Mouse (Mus musculus): ENCODE measurements around the gene Bicc1.

Gene Bicc1

DNA sequence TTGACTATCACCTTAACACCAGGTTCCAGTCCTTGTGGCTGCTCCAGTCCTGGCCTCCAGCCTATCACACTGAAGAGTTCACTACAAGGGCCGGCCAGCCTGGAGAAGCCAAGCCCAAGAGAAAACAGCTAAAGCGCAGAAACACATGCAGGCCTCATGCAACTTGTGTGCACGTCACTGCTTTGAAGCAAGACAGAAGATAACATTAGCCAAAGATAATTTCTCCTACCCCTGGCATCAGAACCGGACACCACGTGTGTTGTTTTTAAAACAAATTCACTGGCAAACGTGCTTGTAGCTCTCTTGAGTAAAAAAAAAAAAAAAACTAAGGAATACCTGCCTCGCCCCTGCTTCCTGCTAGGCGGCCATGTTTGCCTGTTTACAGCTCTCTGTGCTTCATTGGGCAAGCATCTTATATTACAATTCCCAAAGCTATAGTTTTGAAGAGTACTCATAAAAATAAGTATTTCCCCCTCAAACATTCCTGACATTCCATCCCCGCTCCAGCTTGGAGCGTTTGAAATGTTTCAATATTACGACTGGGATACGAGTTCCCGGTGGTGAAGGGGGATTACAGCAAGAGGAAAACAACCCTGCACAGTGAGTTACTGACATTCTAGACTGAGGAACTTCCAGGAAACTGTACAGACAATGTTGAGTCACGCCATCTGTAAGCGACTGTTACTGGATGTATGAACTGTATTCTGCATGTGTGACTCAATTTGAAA, 40.2 kb downstream of the Bicc1 start:
- no peak for TF ChIP-seq GATA4 (IDR thresholded peaks at IDR 0.05; ENCODE audit: insufficient replicate concordance, low read length)

DNA sequence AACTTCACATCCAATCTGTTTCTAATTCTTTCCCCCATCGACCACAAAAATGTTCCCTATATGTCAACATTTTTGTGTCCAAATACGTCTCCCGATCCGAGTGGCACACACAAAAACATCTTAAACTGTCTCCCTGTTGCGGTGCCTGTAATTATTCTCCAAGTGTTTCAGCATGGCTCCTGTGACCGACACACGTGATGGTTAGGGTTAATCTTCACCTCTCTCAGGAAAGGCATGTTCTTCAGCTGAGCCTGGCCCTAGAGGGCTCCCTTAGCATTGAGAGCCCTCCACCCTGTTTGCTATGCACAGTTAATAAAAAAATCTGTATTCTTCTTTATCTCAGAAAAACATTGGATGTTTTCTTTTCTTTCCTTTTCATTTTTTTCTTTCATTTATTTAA, 41.7 kb downstream of the Bicc1 start:
- TF ChIP-seq GATA4 (IDR thresholded peaks at IDR 0.05; ENCODE audit: insufficient replicate concordance, low read length): no peak

DNA sequence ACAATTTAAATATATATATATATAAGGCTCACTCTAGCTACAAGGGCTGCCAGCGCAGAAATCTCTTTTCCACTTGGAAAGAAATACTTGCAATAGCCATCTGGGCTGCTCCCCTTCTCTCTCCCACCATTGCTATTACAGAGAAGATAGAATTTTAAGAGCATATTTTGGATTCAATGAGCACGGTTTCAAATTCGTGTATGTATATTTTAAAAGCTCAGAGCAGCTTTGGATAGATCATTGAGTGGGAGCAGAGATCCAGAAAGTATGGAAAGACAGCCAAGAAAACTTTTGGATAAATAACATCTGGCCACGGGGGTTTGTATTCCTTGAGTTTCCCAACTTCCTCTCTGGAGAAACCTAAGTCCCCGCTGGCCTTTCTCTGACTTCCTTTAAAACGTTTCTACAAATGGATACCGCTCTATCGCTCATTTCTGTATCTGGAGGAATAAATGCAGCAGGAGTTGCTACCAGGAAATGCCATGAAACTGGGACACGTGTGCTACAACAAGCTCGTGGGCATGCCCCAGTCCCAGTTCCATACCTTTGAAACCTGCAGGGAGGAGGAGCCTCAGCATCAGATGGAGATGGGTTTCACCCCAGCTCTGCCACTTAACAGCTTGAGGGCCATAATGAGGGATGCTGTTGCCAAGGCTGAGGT, 45.1 kb downstream of the Bicc1 start:
- no peak for TF ChIP-seq GATA4 (IDR thresholded peaks at IDR 0.05; ENCODE audit: insufficient replicate concordance, low read length)

DNA sequence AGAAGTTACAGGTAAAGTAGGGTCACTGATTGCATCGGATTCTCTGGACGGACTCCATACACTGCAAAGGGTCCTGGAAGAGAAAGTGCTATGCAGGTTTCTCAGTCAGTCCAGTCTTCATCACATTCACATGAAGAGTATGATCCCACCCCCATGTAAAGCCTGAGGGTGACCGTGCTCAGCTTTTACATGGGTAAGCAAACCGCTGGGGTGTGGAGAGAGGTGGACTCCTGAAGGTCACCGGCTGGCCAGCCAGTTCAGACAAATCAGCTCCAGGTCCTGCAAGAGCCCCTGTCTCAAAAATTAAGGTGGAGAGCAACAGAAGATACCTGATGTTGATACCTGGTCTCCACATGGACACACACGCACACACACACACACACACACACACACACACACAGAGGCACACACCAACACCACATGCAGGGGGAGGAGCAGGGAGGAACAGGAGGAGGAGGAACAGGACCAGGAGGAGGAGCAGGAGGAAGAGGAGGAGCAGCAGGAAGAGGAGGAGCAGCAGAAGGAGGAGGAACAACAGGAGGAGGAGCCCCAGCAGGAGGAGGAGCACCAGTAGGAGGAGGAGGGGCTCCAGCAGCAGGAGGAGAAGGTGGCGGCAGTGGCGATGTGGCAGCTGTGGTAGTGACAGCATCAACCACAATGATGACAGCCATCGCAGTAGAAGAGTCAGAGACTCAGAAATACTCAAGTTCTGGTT, 52.9 kb downstream of the Bicc1 start:
- TF ChIP-seq GATA4 (IDR thresholded peaks at IDR 0.05; ENCODE audit: insufficient replicate concordance, low read length): no peak

DNA sequence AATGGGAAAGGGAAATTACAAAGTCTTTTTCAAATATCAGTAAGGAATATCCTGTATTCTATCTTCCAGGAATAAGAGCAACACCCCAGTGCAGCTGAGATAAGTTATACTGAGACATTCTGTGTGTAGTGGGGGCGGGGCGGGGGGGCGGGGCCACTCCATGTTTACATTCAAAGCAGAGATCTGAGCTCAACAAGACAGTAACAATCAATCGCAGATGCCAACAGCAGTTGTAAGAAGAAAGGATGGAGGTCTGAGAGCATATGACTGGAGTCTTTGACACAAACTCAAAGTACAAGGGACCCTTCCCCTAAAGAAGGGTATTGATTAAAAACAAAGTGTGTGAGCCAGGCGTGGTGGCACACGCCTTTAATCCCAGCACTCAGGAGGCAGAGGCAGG, 54.7 kb downstream of the Bicc1 start:
- TF ChIP-seq GATA4 (IDR thresholded peaks at IDR 0.05; ENCODE audit: insufficient replicate concordance, low read length): no peak

DNA sequence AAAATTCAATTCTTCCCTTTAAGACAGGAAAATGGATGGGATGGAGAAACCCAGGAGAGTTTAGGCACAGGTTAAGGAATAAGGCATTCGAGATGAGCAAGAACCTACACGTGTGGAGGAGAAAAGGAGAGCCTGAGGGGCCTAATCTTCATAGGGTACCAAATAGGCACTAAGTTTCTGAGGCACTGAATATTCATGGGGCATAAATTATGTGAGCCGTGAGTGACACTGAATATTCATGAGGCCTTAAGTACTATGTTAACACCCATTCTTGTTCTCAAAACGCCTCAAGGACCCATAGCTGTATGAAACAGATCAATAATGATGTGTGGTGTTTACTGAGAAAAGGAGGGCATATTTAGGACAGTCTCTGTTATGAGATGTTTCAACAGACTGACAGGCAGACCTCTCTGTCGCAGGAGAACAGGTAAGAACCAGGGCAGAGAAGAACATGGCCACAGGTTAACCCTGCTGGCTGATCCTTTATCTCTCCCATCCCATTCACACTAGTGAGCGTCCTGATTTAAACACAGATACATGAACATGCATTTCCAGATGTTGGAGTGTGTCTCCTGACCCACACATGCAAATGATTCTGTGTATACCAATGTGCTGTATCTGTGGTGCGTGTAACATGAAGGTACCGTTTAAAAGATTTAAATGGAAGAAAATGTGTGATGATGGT, 58.5 kb downstream of the Bicc1 start:
- no peak for TF ChIP-seq GATA4 (IDR thresholded peaks at IDR 0.05; ENCODE audit: insufficient replicate concordance, low read length)

DNA sequence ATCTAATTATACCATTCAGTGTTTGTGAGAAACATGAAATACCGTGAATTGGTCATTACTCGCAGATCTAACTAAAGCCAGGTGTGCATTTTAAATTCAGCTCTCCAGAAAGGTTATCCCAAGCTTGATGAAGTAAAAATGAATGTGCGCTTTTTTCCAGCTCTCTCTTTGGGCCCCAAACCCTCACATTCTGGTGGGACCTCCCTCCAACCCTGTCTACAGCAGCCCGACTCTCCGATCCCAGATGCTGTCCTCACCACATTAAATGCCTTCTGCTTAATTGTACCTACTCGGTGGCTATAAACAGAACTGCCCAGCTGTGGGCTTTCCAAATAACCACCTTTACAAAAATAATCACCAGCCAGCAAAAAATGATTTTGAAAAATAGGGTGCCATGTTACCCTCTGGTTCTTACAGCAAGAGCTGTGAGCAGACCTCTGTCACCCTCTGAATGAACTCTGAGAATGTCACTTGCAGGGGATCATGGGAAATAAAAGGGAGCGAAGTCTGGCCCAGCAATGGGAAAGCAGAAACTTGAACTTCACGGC, 64.7 kb downstream of the Bicc1 start:
- TF ChIP-seq GATA4 (IDR thresholded peaks at IDR 0.05; ENCODE audit: insufficient replicate concordance, low read length): no peak

DNA sequence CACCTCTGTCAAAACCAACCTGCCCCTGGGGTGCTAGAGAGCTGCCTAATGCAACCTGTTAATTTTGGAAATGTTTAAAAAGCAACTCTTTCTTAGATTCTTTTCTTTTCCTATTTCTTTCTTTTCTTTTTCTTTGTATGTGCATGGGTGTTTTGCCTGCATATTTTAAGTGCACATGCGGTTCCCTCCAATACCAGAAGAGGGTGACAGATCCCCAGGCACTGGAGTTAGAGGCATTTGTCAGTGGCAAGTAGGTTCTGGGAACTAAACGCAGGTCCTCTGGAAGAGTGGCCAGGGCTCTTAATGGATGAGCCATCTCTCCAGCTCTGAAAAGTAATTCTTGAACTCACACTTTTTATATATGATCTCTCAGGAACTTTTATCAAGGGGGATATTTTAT, 66.2 kb downstream of the Bicc1 start:
- TF ChIP-seq GATA4 (IDR thresholded peaks at IDR 0.05; ENCODE audit: insufficient replicate concordance, low read length): no peak

DNA sequence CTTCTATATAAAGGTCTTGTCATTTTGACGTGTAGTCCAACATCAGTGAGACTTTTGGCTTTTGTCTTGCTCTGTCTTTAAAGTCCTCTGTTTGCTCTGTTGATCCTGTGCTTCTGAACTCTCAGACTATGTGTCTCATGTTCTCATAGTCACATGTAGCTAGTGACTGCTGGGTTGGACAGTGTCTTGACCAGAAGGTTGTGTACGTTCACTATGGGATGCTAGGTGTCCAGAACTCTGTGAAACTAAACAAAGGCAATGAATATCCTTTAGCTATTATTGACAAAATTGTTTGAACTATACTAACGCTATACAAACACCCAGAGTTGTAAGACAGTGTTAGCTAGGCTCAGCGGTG, 72.2 kb downstream of the Bicc1 start:
- no peak for TF ChIP-seq GATA4 (IDR thresholded peaks at IDR 0.05; ENCODE audit: insufficient replicate concordance, low read length)

DNA sequence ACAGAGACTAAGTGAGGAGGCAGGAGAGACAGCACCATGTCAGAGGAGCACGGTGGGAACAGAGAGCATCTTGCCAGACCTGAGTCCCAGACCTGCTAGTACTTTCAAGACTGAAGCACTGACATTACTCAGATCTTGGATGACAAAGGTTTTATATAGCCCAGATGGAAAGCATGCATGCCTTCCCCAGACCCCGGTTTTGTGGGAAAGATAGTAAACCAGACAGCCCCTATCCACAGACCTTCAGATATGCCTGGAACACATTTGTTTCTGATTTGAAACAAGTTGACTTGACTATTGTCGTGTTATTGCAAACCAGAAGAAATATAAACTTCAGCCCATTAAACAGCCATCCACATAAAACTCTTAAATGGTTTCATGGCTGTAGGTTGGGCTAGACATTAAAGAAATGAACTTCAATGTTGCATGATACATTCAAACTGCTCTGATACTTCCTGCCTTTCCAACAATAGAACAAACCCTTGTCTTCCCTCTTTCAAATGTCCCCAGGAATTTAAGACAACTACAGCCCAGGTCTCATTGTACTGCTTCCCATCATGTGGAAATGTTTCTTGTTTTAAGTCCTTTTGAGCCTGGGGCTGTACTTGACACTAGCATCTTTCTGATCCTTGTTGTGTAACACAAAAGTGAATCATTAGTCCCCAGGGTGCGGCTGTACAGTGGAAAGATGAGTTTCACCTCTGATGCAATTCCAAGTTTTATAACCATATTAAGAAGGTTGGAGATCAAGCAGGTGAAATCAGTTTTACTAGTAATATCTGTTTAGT, 72.7 kb downstream of the Bicc1 start:
- TF ChIP-seq GATA4 (IDR thresholded peaks at IDR 0.05; ENCODE audit: insufficient replicate concordance, low read length): no peak

DNA sequence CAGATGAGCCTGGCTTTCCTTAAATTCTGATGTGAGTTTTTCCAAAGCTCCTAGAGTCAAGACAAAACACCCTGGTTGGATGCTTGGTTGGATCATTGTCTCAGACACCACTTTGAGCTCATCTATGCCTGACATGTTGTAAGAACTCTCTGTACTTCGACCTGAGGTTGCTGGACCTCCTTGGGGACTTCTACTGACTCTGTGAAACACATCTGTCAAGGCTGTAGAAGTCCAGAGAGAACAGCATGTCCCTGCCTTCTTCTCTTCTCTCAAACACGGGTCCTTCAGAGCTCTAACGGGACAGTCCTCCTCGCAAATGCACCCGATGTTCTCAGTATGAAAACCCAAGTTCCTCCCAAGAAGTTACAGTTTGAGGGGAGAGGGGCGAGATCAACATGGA, 76.5 kb downstream of the Bicc1 start:
- no peak for TF ChIP-seq GATA4 (IDR thresholded peaks at IDR 0.05; ENCODE audit: insufficient replicate concordance, low read length)

DNA sequence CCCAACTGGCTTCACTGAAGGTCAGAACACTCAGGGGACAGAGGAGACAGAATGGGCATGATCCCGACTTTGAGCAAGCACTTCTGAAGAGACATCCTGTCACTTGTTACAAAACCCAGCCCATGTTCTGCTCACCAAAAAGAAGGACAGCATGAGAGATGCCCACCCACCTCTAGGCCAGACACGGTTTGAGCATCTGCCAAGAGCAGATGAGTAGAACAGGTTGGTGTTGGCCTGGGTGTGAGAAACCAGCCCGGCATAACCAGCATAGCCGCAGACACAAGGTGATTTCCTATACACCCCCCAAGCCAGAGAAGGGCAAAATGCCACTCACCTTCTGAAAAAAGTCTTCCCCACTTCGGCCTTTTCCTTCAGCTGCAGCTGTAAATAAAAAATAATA, 80.6 kb downstream of the Bicc1 start:
- no peak for TF ChIP-seq GATA4 (IDR thresholded peaks at IDR 0.05; ENCODE audit: insufficient replicate concordance, low read length)

DNA sequence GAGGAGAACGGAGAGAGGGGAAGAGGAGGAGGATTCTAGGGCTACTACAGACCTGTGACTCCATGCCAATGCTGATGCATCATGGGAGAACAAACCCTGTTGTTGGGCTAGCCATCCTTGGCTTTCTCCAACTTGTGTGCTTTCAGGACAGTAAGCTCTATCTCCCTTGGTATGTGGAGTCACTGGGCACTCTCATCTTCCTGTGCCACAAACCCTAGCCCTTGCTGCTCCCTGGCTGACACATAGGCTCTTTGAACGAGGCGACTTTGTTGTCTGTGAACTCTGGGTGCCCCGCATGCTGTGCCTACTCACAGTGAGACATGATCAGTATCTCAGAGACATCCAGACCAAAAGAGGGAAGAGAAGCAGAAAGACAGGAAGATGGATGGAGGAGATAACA, 94.5 kb downstream of the Bicc1 start:
- TF ChIP-seq GATA4 (IDR thresholded peaks at IDR 0.05; ENCODE audit: insufficient replicate concordance, low read length): no peak

DNA sequence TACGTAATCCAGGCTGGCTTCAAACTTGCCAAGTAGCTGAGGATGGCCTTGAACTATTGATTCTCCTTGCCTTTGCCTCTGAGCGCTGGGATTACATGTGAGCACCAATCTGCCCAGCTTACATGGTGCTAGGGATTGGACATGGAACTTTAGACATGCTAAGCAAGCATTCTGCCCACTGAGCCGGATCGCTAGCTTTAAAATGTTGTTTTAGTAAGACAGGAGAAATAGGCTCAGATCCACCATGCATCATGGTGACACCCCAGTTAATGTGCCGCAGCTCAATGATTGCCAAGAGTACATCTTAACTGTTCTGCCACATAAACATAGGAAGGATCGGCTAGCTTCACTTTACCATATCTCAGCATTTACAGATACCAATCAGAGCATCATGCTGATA, 94.9 kb downstream of the Bicc1 start:
- TF ChIP-seq GATA4 (IDR thresholded peaks at IDR 0.05; ENCODE audit: insufficient replicate concordance, low read length): no peak

DNA sequence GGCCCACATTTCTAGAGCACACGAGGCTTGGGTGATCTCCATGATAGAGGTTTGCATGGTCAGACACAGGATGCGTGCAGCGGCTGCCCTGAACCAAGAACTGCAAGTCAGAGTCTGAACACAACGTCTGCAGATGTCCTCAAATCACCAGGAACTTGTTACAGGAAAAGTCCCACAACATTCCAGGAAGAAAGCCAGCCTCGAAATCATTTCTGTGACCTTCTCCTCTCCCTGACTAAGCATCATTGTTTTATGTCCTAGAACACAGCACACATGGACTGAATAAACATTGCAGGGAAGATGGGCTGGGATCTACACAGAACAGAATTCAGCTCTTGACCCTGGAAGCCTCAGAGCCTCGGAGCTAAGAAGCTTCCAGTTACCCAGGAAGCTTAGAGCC, 97.3 kb downstream of the Bicc1 start:
- no peak for TF ChIP-seq GATA4 (IDR thresholded peaks at IDR 0.05; ENCODE audit: insufficient replicate concordance, low read length)

Measured in liver, adult (tissue).